In genomic region chr11:77077792-77078191, GRCm38 (mm10) we compare ENCODE assay signal across 8 mouse cellular contexts. TPM values are rescaled to one million over a fixed set of nuclear protein-coding genes. Genes with fewer than 3 reads are reported as not detected.
DNase-seq lines count a peak whose midpoint lies in the region; ATAC-seq and TF ChIP-seq lines count a peak whose summit lies in the region.

No protein-coding gene starts in this region.

- peak overlapping the region; percentile 91 for H3K4me2 ChIP-seq in heart, embryonic 11.5 days
- H3K4me2 ChIP-seq in forebrain, embryonic 15.5 days (replicated peaks): peak overlapping the region; percentile 94
- peak overlapping the region; percentile 82 for H3K4me2 ChIP-seq in limb, embryonic 14.5 days (replicated peaks; ENCODE audit: low read depth, low read length, severe bottlenecking)
- H3K4me2 ChIP-seq in neural tube, embryonic 12.5 days (replicated peaks): peak overlapping the region; percentile 74

- DNase-seq in heart, adult 18-20 months: no peak
- DNase-seq in limb, embryonic 14.5 days (ENCODE audit: low spot score): no peak

- no peaks in the 10 kb centered on the region for H3K4me1 ChIP-seq in heart, embryonic 11.5 days (ENCODE audit: control insufficient read depth, insufficient read depth, low read length)
- H3K4me1 ChIP-seq in bone marrow macrophage, adult 2 months (ENCODE audit: control insufficient read depth, insufficient read depth, low read length): peaks cover 4% of the 10 kb centered on the region; the same call in 1 of the 2 replicates
- peaks cover 13% of the 10 kb centered on the region for H3K4me1 ChIP-seq in forebrain, embryonic 15.5 days
- H3K4me1 ChIP-seq in limb, embryonic 14.5 days (ENCODE audit: control insufficient read depth, insufficient read depth, low read length): no peaks in the 10 kb centered on the region
- 0 out of 2 replicates have a peak, but pooled peaks cover 3% of the 10 kb centered on the region for H3K4me1 ChIP-seq in neural tube, embryonic 12.5 days

- TF ChIP-seq CTCF in bone marrow macrophage, adult 2 months (IDR thresholded peaks at IDR 0.05; ENCODE audit: low read depth, low read length): no peak

- WGBS in heart, embryonic 11.5 days (ENCODE audit: insufficient replicate concordance): 3% methylated on average over 16 of the region's 16 CpGs
- 4% methylated on average over 16 of the region's 16 CpGs for WGBS in forebrain, embryonic 15.5 days
- WGBS in limb, embryonic 14.5 days: 4% methylated on average over 16 of the region's 16 CpGs
- WGBS in neural tube, embryonic 12.5 days: 4% methylated on average over 16 of the region's 16 CpGs

- peaks cover 10% of the 10 kb centered on the region for H3K27me3 ChIP-seq in heart, embryonic 11.5 days (ENCODE audit: control insufficient read depth, insufficient read depth, low read length)
- peaks cover 13% of the 10 kb centered on the region for H3K27me3 ChIP-seq in forebrain, embryonic 15.5 days
- H3K27me3 ChIP-seq in limb, embryonic 14.5 days (ENCODE audit: control insufficient read depth, insufficient read depth, low read length): no peaks in the 10 kb centered on the region
- H3K27me3 ChIP-seq in neural tube, embryonic 12.5 days (replicated peaks): 0 out of 2 replicates have a peak, but pooled peaks cover 4% of the 10 kb centered on the region

- 0 out of 2 replicates have a peak, but pooled peaks have one; percentile 18 for ATAC-seq in heart, embryonic 11.5 days (replicated peaks; ENCODE audit: insufficient number of reproducible peaks, low FRiP score, low TSS enrichment)
- peak; percentile 33 for ATAC-seq in CD4-positive, CD25-positive, alpha-beta regulatory T cell, adult 4 months
- ATAC-seq in forebrain, embryonic 15.5 days (replicated peaks): peak; percentile 36; the same call in 1 of the 2 replicates
- no peak for ATAC-seq in limb, embryonic 14.5 days (ENCODE audit: low FRiP score, low read depth)
- peak; percentile 68 for ATAC-seq in neural tube, embryonic 12.5 days (ENCODE audit: low FRiP score, low read depth)
- ATAC-seq in granulocyte monocyte progenitor cell, adult 5-6 weeks (replicated peaks; ENCODE audit: poor library complexity, severe bottlenecking): no peak; the same call in 1 of the 2 replicates

- peak overlapping the region; percentile 89 for H3K27ac ChIP-seq in heart, embryonic 11.5 days (ENCODE audit: low read depth, low read length)
- H3K27ac ChIP-seq in bone marrow macrophage, adult 2 months (ENCODE audit: insufficient read depth, low read depth, low read length): peak overlapping the region; percentile 63
- peak overlapping the region; percentile 88 for H3K27ac ChIP-seq in forebrain, embryonic 15.5 days (replicated peaks)
- H3K27ac ChIP-seq in limb, embryonic 14.5 days (replicated peaks; ENCODE audit: low read depth, low read length): peak overlapping the region; percentile 67
- H3K27ac ChIP-seq in neural tube, embryonic 12.5 days: peak overlapping the region; percentile 82; the same call in 1 of the 2 replicates

- H3K4me3 ChIP-seq in heart, embryonic 11.5 days (ENCODE audit: low read depth, low read length): peak overlapping the region; percentile 94
- peak overlapping the region; percentile 69 for H3K4me3 ChIP-seq in bone marrow macrophage, adult 2 months (ENCODE audit: insufficient read depth, low read length)
- H3K4me3 ChIP-seq in forebrain, embryonic 15.5 days: peak overlapping the region; percentile 87
- H3K4me3 ChIP-seq in limb, embryonic 14.5 days (replicated peaks; ENCODE audit: low read length): peak overlapping the region; percentile 87
- H3K4me3 ChIP-seq in neural tube, embryonic 12.5 days: peak overlapping the region; percentile 70

- TF ChIP-seq POLR2A in bone marrow macrophage, adult 2 months (IDR thresholded peaks at IDR 0.05; ENCODE audit: borderline replicate concordance, low read depth, low read length): no peak
- TF ChIP-seq POLR2A in limb, embryonic 14.5 days (IDR thresholded peaks at IDR 0.05; ENCODE audit: borderline replicate concordance, extremely low read depth, insufficient read depth, insufficient read length): no peak

- peaks cover 2% of the 10 kb centered on the region; the same call in 1 of the 2 replicates for H3K36me3 ChIP-seq in heart, embryonic 11.5 days (ENCODE audit: control insufficient read depth, insufficient read depth, low read length)
- H3K36me3 ChIP-seq in forebrain, embryonic 15.5 days: peaks cover 20% of the 10 kb centered on the region
- H3K36me3 ChIP-seq in limb, embryonic 14.5 days (ENCODE audit: control insufficient read depth, insufficient read depth, low read length): peaks cover 35% of the 10 kb centered on the region
- peaks cover 19% of the 10 kb centered on the region for H3K36me3 ChIP-seq in neural tube, embryonic 12.5 days

- peak overlapping the region; percentile 92 for H3K9ac ChIP-seq in heart, embryonic 11.5 days (ENCODE audit: low read depth, low read length)
- peak overlapping the region; percentile 64 for H3K9ac ChIP-seq in forebrain, embryonic 15.5 days (replicated peaks)
- peak overlapping the region; percentile 82 for H3K9ac ChIP-seq in limb, embryonic 14.5 days (ENCODE audit: low read depth, low read length, severe bottlenecking)
- H3K9ac ChIP-seq in neural tube, embryonic 12.5 days: peak overlapping the region; percentile 76

- no peaks in the 10 kb centered on the region for H3K9me3 ChIP-seq in heart, embryonic 11.5 days (replicated peaks; ENCODE audit: control insufficient read depth, low read length)
- no peaks in the 10 kb centered on the region for H3K9me3 ChIP-seq in forebrain, embryonic 15.5 days
- H3K9me3 ChIP-seq in limb, embryonic 14.5 days (ENCODE audit: control insufficient read depth, low read length): no peaks in the 10 kb centered on the region
- no peaks in the 10 kb centered on the region for H3K9me3 ChIP-seq in neural tube, embryonic 12.5 days

RNA-seq across cellular contexts. Expression of gene Nsrp1, which starts 0.4 kb away (rescaled TPM):
- 52.6 and 52.9 TPM in 2 replicates for polyA plus RNA-seq in heart, embryonic 11.5 days (2014; fragmentation: Nextera tagmentation; extraction: Ambion mirVana)
- 1 to 10 TPM; 9.8 to 10.0 TPM for total RNA-seq in heart, adult 18-20 months (2021)
- polyA plus RNA-seq in CD4-positive, CD25-positive, alpha-beta regulatory T cell, adult 4 months (2017; shearing (Covaris generic)): 10 to 100 TPM; 53.0 to 83.1 TPM
- polyA plus RNA-seq in bone marrow macrophage, adult 2 months (2012; ENCODE audit: insufficient read depth, insufficient read length, missing spikeins): 39.7 and 40.5 TPM in 2 replicates
- 65.0 and 70.8 TPM in 2 replicates for polyA plus RNA-seq in forebrain, embryonic 15.5 days (2015; fragmentation: Nextera tagmentation; extraction: Ambion mirVana)
- polyA plus RNA-seq in limb, embryonic 14.5 days (2012; rRNA removed): 5.2 and 12.5 TPM in 2 replicates
- polyA plus RNA-seq in limb, embryonic 14.5 days (2014; fragmentation: Nextera tagmentation; extraction: Ambion mirVana): 65.1 and 67.6 TPM in 2 replicates
- polyA plus RNA-seq in neural tube, embryonic 12.5 days (2016; fragmentation: Nextera tagmentation; extraction: Ambion mirVana): 60.4 and 66.0 TPM in 2 replicates
- total RNA-seq in granulocyte monocyte progenitor cell, adult 5-6 weeks (2014; fragmentation: Nextera tagmentation): 15.6 and 22.8 TPM in 2 replicates
- 18.2 and 22.8 TPM in 2 replicates for total RNA-seq in granulocyte monocyte progenitor cell, adult 5-6 weeks (2017)

Comparison
In these comparisons a context has a peak if more than half of its experiments do, and no peak if none do; other contexts are left out.
1. ATAC-seq: peak in heart, embryonic 11.5 days (single experiment), CD4-positive, CD25-positive, alpha-beta regulatory T cell, adult 4 months (single experiment), forebrain, embryonic 15.5 days (single experiment) and neural tube, embryonic 12.5 days (single experiment); none in limb, embryonic 14.5 days (single experiment) and granulocyte monocyte progenitor cell, adult 5-6 weeks (single experiment).
2. Peak in every context shown above with its lines, with median percentiles within 50 percentile points of each other: H3K27ac ChIP-seq, H3K4me2 ChIP-seq, H3K4me3 ChIP-seq and H3K9ac ChIP-seq.